Mouse (Mus musculus) heart, adult 9 months (tissue): ENCODE results near the gene Gm7694.

Source experiments
- DNase-seq, 2 experiments: peaks; one replicate each; pipeline ENCODE4 v3.0.0; 2022; ENCODE audit warnings: low spot score in 2 of 2

The Gm7694 gene

GRCm38 (mm10) chr1:170306232-170306631, at the start of gene Gm7694:
Gene Gm7694 (minus strand): TSS chr1:170306332.
- DNase-seq = no peak

- no peak for DNase-seq
These were observed 47.2 kb upstream of the Gm7694 start for GRCm38 (mm10) chr1:170353335-170353734.

- DNase-seq = no peak
These were observed 44.9 kb upstream of the Gm7694 start for GRCm38 (mm10) chr1:170351080-170351479.

- peak; percentile 6 to 19 for DNase-seq
These were observed 40.1 kb upstream of the Gm7694 start for GRCm38 (mm10) chr1:170346266-170346665.

- DNase-seq = no peak
These were observed 37.8 kb upstream of the Gm7694 start for GRCm38 (mm10) chr1:170343906-170344305.

- DNase-seq = no peak
These were observed 36.9 kb upstream of the Gm7694 start for GRCm38 (mm10) chr1:170343081-170343480.

GRCm38 (mm10) chr1:170339943-170340342, 33.8 kb upstream of the Gm7694 start:
- DNase-seq = no peak

- no peak for DNase-seq
These were observed 26.6 kb upstream of the Gm7694 start for GRCm38 (mm10) chr1:170332775-170333174.

GRCm38 (mm10) chr1:170331926-170332325, 25.8 kb upstream of the Gm7694 start:
- DNase-seq = no peak

- no peak for DNase-seq
These were observed 19.1 kb upstream of the Gm7694 start for GRCm38 (mm10) chr1:170325277-170325676.

GRCm38 (mm10) chr1:170324312-170324711, 18.2 kb upstream of the Gm7694 start:
- DNase-seq = no peak

GRCm38 (mm10) chr1:170323001-170323400, 16.9 kb upstream of the Gm7694 start:
- no peak for DNase-seq

GRCm38 (mm10) chr1:170322046-170322445, 15.9 kb upstream of the Gm7694 start:
- no peak for DNase-seq

GRCm38 (mm10) chr1:170311431-170311830, 5.3 kb upstream of the Gm7694 start:
- DNase-seq = no peak

GRCm38 (mm10) chr1:170308503-170308902, 2.4 kb upstream of the Gm7694 start, which contains the start of gene Spata46:
Gene Spata46 (plus strand): TSS chr1:170308803.
- DNase-seq = no peak

GRCm38 (mm10) chr1:170305002-170305401, 1.1 kb downstream of the Gm7694 start:
- DNase-seq = no peak

GRCm38 (mm10) chr1:170303103-170303502, 3.0 kb downstream of the Gm7694 start:
- no peak for DNase-seq

GRCm38 (mm10) chr1:170302456-170302855, 3.7 kb downstream of the Gm7694 start:
- no peak for DNase-seq

GRCm38 (mm10) chr1:170301686-170302085, 4.4 kb downstream of the Gm7694 start:
- DNase-seq = no peak

GRCm38 (mm10) chr1:170299496-170299895, 6.6 kb downstream of the Gm7694 start:
- DNase-seq = no peak

GRCm38 (mm10) chr1:170294786-170295570, 11.2 kb downstream of the Gm7694 start:
- DNase-seq = no peak

- DNase-seq = no peak
These were observed 12.9 kb downstream of the Gm7694 start for GRCm38 (mm10) chr1:170293257-170293656.

- DNase-seq = peak; percentile 6 to 41
These were observed 13.7 kb downstream of the Gm7694 start for GRCm38 (mm10) chr1:170292239-170292951.
